Mouse (Mus musculus) heart, embryonic 16.5 days (tissue): ENCODE data around the gene Nmb. TPM values are rescaled to one million over a fixed set of nuclear protein-coding genes. Genes with fewer than 3 reads are reported as not detected.
A peak's percentile ranks its signal among the peaks of the same experiment; 100 is the strongest.

Experiments used
- ATAC-seq: fragments of 200-750 bp; cut with Nextera tagmentation; replicated peaks from 2 replicates; pipeline ENCODE4 v1.8.0; 2017; ENCODE audit warnings: moderate number of reproducible peaks; ENCODE audit not compliant: insufficient read depth, low FRiP score; ENCODE audit errors: extremely low read depth
- H3K27ac ChIP-seq: fragments of 300-500 bp; sonication (generic); 2 replicates; pipeline ENCODE4 v1.5.1; 2014; ENCODE audit warnings: mild to moderate bottlenecking, low read length, control low read depth, moderate library complexity
- H3K27me3 ChIP-seq: fragments of 300-500 bp; sonication (generic); 2 replicates; pipeline ENCODE4 v1.6.1; 2014; ENCODE audit warnings: low read length, mixed read lengths; ENCODE audit not compliant: control insufficient read depth, insufficient read depth
- H3K36me3 ChIP-seq: fragments of 300-500 bp; sonication (generic); 2 replicates; pipeline ENCODE4 v1.6.1; 2014; ENCODE audit not compliant: control insufficient read depth, insufficient read depth
- H3K4me1 ChIP-seq: fragments of 300-500 bp; sonication (generic); 2 replicates; pipeline ENCODE4 v1.6.1; 2014; ENCODE audit warnings: low read length, mixed read lengths; ENCODE audit not compliant: control insufficient read depth, insufficient read depth
- H3K4me2 ChIP-seq: fragments of 300-500 bp; sonication (generic); 2 replicates; pipeline ENCODE4 v1.6.1; 2014; ENCODE audit warnings: low read depth, mild to moderate bottlenecking, control low read depth, low read length
- H3K4me3 ChIP-seq: fragments of 300-500 bp; sonication (generic); 2 replicates; pipeline ENCODE4 v1.5.1; 2014; ENCODE audit warnings: mild to moderate bottlenecking, control low read depth, low read length
- H3K9ac ChIP-seq: fragments of 300-500 bp; sonication (generic); 2 replicates; pipeline ENCODE4 v1.6.1; 2014; ENCODE audit warnings: low read length, control low read depth
- H3K9me3 ChIP-seq: fragments of 300-500 bp; sonication (generic); replicated peaks from 2 replicates; pipeline ENCODE4 v1.6.1; 2016; ENCODE audit warnings: low read length; ENCODE audit not compliant: control insufficient read depth
- WGBS: fragments of 180-500 bp; shearing (Covaris S2); extraction: QIAGEN DNeasy Blood & Tissue Kit; methylation state at CpG from one replicate; pipeline ENCODE4 v1.1.7; 2014; 5-methylcytosine and 5-hydroxymethylcytosine counted together
- polyA plus RNA-seq: library from polyadenylated mRNA; unstranded; fragments of >200 nt; fragmentation: Nextera tagmentation; extraction: Ambion mirVana; gene quantifications from 2 replicates; pipeline ENCODE4 v1.2.1, GENCODE M21; 2015

The Nmb gene
- polyA plus RNA-seq, 1 experiment from 2014 or later: 4.9 TPM

DNA sequence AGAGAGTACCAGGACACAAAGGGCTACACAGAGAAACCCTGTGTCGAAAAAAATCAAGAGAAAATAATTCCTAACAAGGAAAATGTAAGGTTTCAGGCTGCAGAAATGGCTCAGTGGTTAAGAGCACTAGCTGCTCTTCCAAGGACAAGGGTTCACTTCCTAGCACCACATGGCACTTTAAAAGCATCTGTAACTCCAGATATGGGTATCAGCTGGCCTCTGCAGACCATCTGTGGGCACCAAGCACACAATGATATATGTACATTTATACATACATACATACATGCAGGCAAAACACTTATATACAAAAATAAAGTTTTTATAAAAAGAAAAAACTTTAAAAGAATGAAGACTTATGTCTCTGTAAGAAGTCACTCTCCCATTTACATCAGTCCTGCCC lies 31.0 kb upstream of the Nmb start:
- peaks cover 16% of the 10 kb centered on the region; the same call in 1 of the 2 replicates for H3K4me1 ChIP-seq
- 94% methylated on average over 1 of the region's 1 CpGs for WGBS

DNA sequence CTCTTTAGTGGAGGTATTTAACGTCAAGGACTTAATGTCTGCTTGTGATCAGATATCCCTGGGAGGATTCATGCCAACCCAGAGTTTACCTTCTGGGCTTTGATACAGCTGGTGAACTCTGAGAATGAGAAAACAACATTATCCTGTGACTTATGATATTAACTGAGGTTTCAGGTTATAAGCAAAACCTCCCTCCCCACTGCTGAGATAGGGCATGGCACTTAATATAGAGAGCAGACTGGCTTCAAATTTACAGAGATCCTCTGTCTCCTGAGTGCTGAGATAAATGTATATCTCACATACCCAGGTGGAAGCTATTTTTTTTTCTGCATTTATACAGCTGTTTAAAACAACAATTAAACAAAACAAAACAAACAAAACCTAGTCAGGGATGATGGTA lies 27.9 kb upstream of the Nmb start:
- H3K4me2 ChIP-seq: no peak overlapping the region
- no peaks in the 10 kb centered on the region for H3K9me3 ChIP-seq
- peaks cover 14% of the 10 kb centered on the region for H3K36me3 ChIP-seq
- no peak for ATAC-seq
- WGBS: 85% methylated on average over 1 of the region's 1 CpGs
- no peak overlapping the region for H3K9ac ChIP-seq
- no peak overlapping the region for H3K27ac ChIP-seq
- no peaks in the 10 kb centered on the region for H3K27me3 ChIP-seq
- peaks cover 20% of the 10 kb centered on the region for H3K4me1 ChIP-seq
- no peak overlapping the region for H3K4me3 ChIP-seq

More for the DNA sequence above, 31.0 kb upstream of the Nmb start:
- no peak overlapping the region for H3K27ac ChIP-seq
- no peak for ATAC-seq
- no peak overlapping the region for H3K9ac ChIP-seq
- H3K27me3 ChIP-seq: no peaks in the 10 kb centered on the region
- H3K4me3 ChIP-seq: no peak overlapping the region
- H3K9me3 ChIP-seq: no peaks in the 10 kb centered on the region
- H3K36me3 ChIP-seq: peaks cover 14% of the 10 kb centered on the region
- no peak overlapping the region for H3K4me2 ChIP-seq

DNA sequence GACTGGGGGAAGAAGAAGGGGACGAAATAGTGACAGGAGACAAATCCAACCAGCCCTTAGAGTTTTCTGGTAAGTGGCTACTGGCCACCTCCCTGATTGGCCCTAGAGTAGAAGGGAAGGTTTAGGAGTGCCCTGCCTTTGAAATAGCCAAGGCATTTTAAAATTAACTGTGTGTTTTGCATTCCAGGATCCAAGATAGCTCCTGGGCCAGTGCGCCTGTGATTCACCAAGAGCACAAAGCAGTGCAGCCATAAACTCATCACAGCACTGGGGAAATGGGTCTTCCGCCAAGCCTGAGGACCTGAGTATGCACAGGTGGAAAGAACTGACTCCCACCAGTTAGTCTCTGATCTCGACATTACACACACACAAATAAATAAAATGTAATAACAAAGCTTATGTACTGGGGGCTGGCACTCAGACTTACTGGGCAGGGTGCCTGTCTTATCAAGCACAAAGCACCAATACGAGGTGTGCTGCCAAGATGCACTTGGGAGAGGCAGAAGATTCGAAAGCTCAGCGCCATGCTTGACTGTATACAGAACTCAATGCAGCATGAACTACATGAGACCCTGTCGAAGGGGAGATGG lies 26.8 kb upstream of the Nmb start:
- H3K27me3 ChIP-seq: no peaks in the 10 kb centered on the region
- H3K4me2 ChIP-seq: no peak overlapping the region
- peak overlapping the region; percentile 45; the same call in 1 of the 2 replicates for H3K27ac ChIP-seq
- WGBS: 69% methylated on average over 8 of the region's 8 CpGs
- no peak overlapping the region for H3K4me3 ChIP-seq
- no peak overlapping the region for H3K9ac ChIP-seq
- H3K36me3 ChIP-seq: peaks cover 20% of the 10 kb centered on the region
- ATAC-seq: no peak
- H3K9me3 ChIP-seq: no peaks in the 10 kb centered on the region
- H3K4me1 ChIP-seq: peaks cover 16% of the 10 kb centered on the region

DNA sequence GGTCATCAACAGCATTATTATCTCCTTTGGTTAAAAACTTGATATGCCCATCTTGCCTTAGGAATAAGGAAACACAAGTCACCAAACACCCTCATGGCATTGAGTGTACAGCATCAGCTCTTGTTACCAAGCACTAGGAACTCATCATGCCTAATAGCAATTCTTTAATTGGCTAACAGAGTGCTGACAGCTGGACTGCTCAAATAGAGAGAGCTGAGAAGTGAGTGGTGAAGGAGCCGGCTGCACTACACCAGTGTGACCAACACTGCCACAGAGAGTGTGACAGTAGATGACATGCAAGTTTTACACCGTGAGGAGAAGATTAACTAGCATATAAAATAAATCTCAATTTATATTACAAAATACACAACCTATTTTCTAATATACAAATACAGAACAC lies 18.3 kb upstream of the Nmb start:
- Histone ChIP-seq H3K27ac (no peak overlapping the region), H3K36me3 (peaks cover 32% of the 10 kb centered on the region), H3K4me1 (peaks cover 3% of the 10 kb centered on the region), H3K27me3 (peaks cover 5% of the 10 kb centered on the region; the same call in 1 of the 2 replicates), H3K4me3 (no peak overlapping the region), H3K9ac (no peak overlapping the region; the same call in 1 of the 2 replicates), H3K4me2 (no peak overlapping the region), H3K9me3 (no peaks in the 10 kb centered on the region)
- 43% methylated on average over 2 of the region's 2 CpGs for WGBS
- peak; percentile 80 for ATAC-seq

DNA sequence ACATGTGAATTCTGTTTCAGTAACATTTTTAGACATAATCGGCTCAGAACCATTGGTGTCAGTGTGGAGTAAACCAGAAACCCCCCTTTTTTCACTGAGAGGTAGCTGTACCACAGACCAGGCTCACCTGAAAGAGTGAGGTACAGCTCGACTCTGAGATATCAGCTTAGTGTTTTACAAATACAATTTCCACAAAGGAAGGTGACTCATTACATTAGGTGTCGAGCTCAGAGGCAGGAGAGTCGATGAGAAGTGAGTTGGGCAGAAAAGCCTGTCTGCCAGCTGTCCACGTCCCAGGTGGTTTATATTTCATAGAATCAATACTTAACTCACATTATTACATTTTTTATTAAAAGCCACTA lies 14.8 kb upstream of the Nmb start:
- Histone ChIP-seq H3K4me2 (no peak overlapping the region), H3K4me1 (peaks cover 3% of the 10 kb centered on the region), H3K36me3 (peaks cover 31% of the 10 kb centered on the region), H3K27ac (no peak overlapping the region), H3K27me3 (no peaks in the 10 kb centered on the region), H3K9me3 (no peaks in the 10 kb centered on the region), H3K4me3 (no peak overlapping the region), H3K9ac (no peak overlapping the region)
- 81% methylated on average over 5 of the region's 5 CpGs for WGBS
- ATAC-seq: no peak

DNA sequence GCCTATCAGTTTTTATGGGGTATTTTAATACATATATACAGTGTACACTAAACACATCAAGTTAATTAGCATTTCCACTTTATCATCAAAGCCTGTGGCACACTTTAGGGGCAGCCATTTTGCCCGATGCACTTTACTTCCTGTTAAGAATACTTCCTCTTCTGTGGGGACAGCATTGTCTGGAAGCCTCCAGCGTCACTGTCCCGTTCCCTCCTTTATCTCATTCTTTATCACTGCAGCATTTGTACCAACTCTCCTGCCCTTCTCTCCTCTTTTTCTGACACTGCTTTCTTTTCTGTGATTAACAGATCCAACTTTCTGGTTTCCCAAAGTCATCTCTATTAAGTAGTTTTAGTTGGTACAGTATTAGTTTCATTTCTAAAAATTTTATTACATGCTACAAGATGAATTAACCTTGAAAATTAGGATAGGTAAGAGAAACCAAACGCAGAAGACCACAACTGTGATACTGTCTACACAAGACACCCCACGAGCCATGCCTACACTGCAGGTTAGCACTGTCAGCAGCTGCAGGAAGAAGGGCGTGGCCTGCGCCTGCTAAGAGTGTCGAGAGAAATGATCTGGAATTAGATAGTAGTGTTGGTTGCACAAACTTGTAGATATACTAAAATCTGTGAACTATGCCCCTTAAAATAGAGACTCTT lies 14.2 kb upstream of the Nmb start:
- WGBS: 68% methylated on average over 8 of the region's 8 CpGs
- H3K4me2 ChIP-seq: no peak overlapping the region
- no peak overlapping the region for H3K9ac ChIP-seq
- ATAC-seq: no peak
- no peak overlapping the region for H3K27ac ChIP-seq
- no peaks in the 10 kb centered on the region for H3K27me3 ChIP-seq
- H3K9me3 ChIP-seq: no peaks in the 10 kb centered on the region
- H3K36me3 ChIP-seq: peaks cover 32% of the 10 kb centered on the region
- H3K4me1 ChIP-seq: peaks cover 3% of the 10 kb centered on the region
- H3K4me3 ChIP-seq: no peak overlapping the region

DNA sequence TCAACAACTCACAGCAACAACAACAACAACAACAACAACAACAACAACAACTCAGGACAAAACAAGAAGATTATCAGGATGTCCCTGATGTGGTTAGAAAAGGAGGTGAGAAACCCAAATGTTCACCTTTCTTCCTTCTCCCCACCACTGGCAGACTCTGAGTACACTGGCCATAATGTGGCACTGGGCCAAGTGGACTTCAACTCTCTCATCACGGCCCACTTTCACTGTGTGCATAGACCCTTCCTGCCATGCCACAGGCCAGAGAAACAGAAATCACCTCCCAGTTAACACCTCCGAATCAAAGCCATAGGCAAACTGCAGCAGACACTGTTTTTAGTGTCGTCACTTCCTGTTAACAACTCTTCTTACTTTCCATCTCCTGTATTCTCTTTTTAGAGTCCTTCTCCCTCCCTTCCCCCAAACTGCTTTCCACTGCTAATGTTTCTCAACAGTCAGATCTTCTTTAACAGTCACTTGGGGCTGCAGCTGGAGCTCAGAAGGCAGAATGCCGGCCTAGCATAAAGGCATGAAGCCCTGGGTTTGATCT lies 13.1 kb upstream of the Nmb start:
- peaks cover 32% of the 10 kb centered on the region for H3K36me3 ChIP-seq
- H3K4me2 ChIP-seq: no peak overlapping the region
- no peak overlapping the region for H3K9ac ChIP-seq
- WGBS: 60% methylated on average over 4 of the region's 4 CpGs
- no peaks in the 10 kb centered on the region for H3K27me3 ChIP-seq
- H3K9me3 ChIP-seq: no peaks in the 10 kb centered on the region
- no peaks in the 10 kb centered on the region for H3K4me1 ChIP-seq
- ATAC-seq: no peak
- no peak overlapping the region for H3K27ac ChIP-seq
- no peak overlapping the region for H3K4me3 ChIP-seq

DNA sequence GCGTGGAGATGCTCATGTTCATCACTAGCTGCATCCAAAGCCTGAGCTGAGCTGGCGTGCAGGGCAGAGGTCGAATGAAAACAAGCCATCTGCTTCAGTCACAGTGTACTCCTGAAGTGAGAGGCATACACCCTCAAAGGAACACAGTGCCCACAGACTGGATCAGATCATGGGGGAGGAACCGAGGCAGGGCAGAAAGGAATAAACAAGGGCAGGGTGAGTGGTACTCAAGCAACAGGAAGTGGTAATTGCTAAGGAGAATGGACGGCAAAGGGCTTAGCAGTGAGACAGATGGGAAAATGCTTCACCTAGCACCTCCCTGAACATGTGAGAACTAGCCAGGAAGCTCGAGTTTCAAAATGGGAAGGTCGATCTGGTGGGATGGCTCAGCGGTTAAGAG lies 7.6 kb upstream of the Nmb start:
- no peak overlapping the region for H3K9ac ChIP-seq
- WGBS: 82% methylated on average over 8 of the region's 8 CpGs
- no peak for ATAC-seq
- no peak overlapping the region for H3K27ac ChIP-seq
- H3K9me3 ChIP-seq: no peaks in the 10 kb centered on the region
- H3K27me3 ChIP-seq: no peaks in the 10 kb centered on the region
- no peak overlapping the region for H3K4me2 ChIP-seq
- peaks cover 23% of the 10 kb centered on the region for H3K36me3 ChIP-seq
- no peak overlapping the region for H3K4me3 ChIP-seq
- no peaks in the 10 kb centered on the region for H3K4me1 ChIP-seq

DNA sequence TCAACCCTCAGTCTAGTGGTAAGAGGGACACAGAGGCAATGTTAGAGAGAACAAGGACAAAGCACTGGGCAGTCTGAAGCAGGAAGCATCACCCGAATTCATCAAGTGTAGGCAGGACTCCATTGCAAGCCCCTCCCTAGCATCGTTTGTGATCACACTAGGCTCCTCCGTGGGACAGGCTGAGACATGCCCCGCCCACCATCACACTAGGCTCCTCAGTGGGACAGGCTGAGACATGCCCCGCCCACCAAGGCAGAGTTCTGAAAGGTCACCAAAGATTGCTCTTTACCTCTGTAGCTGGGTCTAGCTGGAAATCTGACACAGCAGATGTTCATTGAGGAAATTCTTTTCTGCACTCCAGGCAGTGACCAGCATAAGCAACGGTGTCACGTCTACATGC lies 6.2 kb upstream of the Nmb start:
- Histone ChIP-seq H3K36me3 (peaks cover 17% of the 10 kb centered on the region), H3K27ac (no peak overlapping the region), H3K4me3 (no peak overlapping the region), H3K9ac (no peak overlapping the region), H3K4me1 (no peaks in the 10 kb centered on the region), H3K27me3 (no peaks in the 10 kb centered on the region), H3K4me2 (no peak overlapping the region), H3K9me3 (no peaks in the 10 kb centered on the region)
- ATAC-seq: no peak
- 78% methylated on average over 7 of the region's 7 CpGs for WGBS
